15 mouse cellular contexts compared by ENCODE assay signal in genomic region chr13:95888621-95889020, GRCm38 (mm10).
"Had no signal": no experiment of that assay in that cellular context is flagged by ENCODE, and none has a peak within 500 bp of the region (broad histone marks: within the 10 kb centered on the region; RNA-seq: fewer than 3 reads in every experiment).

No protein-coding gene starts in this region.

- H3K4me3 ChIP-seq: limb, embryonic 12.5 days; limb, embryonic 15.5 days; liver, embryonic 15.5 days; midbrain, embryonic 10.5 days; midbrain, embryonic 13.5 days had no signal

- H3K36me3 ChIP-seq: limb, embryonic 15.5 days; liver, embryonic 15.5 days; midbrain, embryonic 13.5 days had no signal

- H3K4me2 ChIP-seq: limb, embryonic 12.5 days; limb, embryonic 15.5 days; liver, embryonic 15.5 days; midbrain, embryonic 13.5 days had no signal

- H3K9ac ChIP-seq: limb, embryonic 12.5 days; limb, embryonic 15.5 days; liver, embryonic 15.5 days; midbrain, embryonic 13.5 days had no signal

- DNase-seq: kidney, adult 18-20 months; kidney, adult 9 months; kidney, postnatal 14 days; kidney, postnatal 4 days; left cerebral cortex, postnatal 4 days; lung, adult 2 months; thymus, adult 2 months; thymus, postnatal 14 days; thymus, postnatal 4 days had no signal

- H3K27me3 ChIP-seq: limb, embryonic 12.5 days; limb, embryonic 15.5 days had no signal

- ATAC-seq: intestine, embryonic 16.5 days; midbrain, embryonic 13.5 days had no signal

- H3K27ac ChIP-seq: limb, embryonic 15.5 days; liver, embryonic 15.5 days; midbrain, embryonic 10.5 days; midbrain, embryonic 13.5 days had no signal

- H3K9me3 ChIP-seq: limb, embryonic 12.5 days; limb, embryonic 15.5 days; liver, embryonic 15.5 days; midbrain, embryonic 10.5 days; midbrain, embryonic 13.5 days had no signal
